Mouse (Mus musculus) thymus, postnatal 14 days (tissue): ENCODE results near the gene Herpud1.
A peak's percentile ranks its signal among the peaks of the same experiment; 100 is the strongest.

Experiments
- DNase-seq: peaks from one replicate; pipeline ENCODE4 v3.0.0; 2021

Gene Herpud1

GRCm38 (mm10) chr8:94412518-94412917 lies 26.3 kb downstream of the Herpud1 start:
- DNase-seq, result no peak

- DNase-seq, result peak; percentile 67
Measured at GRCm38 (mm10) chr8:94413509-94413908, 27.3 kb downstream of the Herpud1 start.

DNA sequence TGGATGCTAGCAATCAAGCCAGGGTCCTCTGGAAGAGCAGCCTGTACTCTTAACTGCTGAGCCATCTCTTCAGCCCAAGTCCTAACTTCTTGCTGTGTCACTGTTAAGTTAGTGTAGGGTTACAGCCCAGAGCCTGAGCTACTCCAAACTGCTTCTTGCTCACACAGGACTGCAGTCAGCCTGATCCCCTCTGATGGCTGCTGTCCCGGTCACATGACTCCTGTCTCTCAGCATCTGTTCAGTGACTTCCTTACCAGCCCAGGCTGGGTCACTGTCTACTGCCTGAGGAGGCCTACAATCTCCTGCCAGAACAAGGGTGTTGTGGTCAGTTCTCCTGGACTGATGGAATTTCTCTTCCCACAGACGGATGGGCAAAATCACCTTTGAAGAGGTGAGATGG lies 29.0 kb downstream of the Herpud1 start:
- no peak for DNase-seq

DNA sequence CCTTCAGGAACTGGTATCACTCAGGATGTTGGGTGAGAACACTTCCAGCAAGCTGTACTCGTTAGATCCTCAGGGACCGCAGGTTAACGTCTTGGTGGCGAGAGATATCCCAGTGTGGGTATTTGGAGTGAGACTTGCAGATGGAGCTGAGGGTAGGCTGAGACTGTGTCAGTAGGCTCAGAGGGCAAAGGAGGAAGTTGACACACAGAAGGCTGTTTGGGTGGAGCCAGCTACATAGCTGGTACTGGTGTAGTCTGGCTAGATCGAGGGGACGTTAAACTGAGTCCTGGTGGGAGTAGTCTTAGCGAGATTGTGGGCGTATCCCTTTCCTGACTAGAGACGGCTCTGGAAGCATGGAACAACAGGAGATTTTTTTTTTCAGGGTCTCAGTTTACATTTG lies 31.8 kb downstream of the Herpud1 start:
- no peak for DNase-seq

- no peak for DNase-seq
Measured at GRCm38 (mm10) chr8:94422270-94422669, 36.0 kb downstream of the Herpud1 start.

DNA sequence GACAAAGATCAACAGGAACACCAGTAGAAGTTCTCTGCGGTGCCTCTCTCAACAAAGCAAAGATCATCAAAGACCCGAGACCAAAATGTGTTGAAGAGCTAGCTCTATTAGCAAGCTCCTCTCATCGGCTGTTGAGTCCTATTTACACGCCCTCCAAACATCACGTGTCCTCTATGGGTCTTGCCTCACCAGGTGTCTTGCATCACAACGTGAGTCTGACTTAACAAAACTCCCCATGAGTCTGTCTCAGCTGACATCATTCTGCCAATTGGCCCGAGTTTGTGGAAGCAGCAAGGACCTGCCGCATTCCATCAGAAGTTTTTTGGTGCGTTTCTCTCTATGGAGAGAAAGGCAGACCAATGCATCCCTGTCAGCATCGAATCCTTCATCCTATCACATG lies 41.7 kb downstream of the Herpud1 start:
- DNase-seq, result no peak

GRCm38 (mm10) chr8:94428420-94428819 lies 42.2 kb downstream of the Herpud1 start:
- no peak for DNase-seq

DNA sequence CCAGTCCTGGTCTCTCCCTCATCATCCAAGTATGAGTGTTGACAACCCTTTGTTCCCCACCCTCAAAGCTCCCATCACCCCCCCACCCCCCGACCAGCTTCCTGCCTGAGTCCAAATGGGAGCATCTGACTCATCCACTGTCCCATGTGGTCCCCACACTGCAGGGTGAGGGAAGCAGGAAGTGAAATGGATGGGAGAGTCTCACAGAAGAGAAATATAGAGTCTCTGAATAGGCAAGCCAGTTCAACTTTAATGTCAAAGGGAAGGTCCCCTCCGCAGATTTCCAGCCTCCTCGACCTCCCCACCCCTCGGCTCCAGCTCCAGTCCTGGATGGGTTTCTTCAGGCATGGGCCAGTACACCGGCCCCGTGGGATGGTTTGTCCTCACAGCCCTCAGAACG lies 43.1 kb downstream of the Herpud1 start:
- DNase-seq, result no peak

DNA sequence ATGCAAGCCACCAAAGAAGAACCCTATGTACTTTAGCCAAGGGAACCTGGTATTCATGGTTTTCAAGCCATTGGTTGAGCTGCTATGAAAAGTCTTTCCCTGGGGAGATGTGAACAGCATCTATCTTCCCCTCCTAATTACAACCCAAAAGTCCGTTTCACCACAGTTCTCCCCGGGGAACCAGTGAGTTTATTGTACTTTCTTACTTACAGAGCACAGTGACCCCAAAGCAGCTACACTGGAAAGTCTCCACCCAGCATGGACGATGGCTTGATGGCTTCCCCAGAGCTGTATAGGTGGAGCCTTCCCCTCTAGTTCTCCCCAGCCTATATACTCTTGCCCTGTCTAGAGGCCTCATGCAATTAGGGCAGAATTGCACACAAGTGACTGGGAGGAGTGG lies 46.0 kb downstream of the Herpud1 start:
- no peak for DNase-seq

- peak; percentile 87 for DNase-seq
Measured at GRCm38 (mm10) chr8:94433981-94434466, 47.8 kb downstream of the Herpud1 start, which contains the start of gene Nlrc5. Gene Nlrc5, plus strand, starts transcription at chr8:94434356.

DNA sequence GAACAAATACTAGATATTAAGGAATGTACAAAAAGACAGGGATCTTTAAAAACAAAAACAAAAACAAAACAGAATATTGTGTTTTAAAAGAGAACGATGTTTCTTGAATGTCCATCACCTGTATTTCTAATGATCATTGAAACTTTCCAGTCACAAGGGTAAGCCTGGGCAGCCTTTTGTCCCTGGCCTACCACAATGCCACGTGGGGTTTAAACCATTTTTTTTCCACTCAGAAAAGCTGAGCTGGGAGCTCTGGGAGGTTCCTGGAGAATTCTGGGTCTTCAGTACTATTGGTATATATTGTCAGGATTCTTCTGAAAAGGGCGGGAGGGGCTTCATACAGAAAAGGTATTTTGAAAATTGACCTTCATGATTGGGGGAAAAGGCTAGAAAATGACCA lies 48.7 kb downstream of the Herpud1 start:
- no peak for DNase-seq

DNA sequence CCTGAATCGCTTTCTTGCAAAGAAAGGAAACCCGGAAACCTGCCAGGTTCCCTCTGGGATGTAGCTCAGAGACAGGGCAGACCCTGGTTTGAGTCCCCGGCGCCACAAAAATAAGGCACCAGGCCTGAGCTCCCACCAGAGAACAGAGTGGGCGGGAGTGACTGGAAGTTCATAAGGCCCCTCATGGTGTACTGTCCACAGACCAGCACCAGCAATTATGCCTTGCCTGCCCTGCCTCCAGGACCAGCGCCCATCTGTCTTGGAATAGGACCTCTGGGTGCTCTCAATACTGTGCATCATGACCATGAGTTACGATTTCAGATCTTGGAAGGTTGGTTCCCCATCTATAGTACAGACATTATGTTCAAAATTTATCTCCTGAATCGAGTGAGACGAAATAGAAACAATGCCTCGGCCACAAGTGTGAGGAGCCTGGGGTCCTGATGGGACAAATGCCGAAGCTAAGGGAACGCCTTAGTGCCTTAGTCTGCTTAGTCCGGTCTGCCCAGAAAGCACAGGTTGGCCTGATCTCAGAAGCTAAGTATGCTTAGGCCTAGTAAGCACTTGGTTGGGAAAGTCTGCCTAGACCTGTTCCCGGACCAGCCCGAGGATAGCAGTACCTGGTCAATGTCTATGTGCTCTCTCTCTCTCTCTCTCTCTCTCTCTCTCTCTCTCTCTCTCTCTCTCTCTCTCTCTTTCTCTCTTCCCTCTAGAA lies 49.3 kb downstream of the Herpud1 start:
- no peak for DNase-seq

GRCm38 (mm10) chr8:94436112-94436572 lies 49.9 kb downstream of the Herpud1 start:
- no peak for DNase-seq

DNA sequence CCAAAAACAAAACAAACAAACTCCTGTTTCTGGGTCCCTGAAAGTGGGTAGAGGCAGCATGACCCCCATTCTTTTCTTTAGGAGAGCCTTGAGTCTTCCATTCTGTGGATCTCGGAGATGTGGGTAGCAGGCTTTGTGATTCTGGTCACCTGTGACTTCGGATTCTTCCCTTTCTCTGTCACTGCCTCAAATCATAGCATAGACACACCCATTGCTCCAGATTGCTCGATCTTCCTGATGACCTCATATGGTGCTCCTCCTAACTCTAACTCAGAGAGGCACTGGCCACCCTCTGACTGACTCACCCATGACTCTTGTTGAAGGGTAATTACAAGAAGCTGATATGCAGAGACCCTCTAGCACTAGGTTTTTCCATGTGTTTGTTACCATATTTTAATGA lies 50.7 kb downstream of the Herpud1 start:
- DNase-seq, result no peak

- no peak for DNase-seq
Measured at GRCm38 (mm10) chr8:94438659-94439058, 52.4 kb downstream of the Herpud1 start.

DNA sequence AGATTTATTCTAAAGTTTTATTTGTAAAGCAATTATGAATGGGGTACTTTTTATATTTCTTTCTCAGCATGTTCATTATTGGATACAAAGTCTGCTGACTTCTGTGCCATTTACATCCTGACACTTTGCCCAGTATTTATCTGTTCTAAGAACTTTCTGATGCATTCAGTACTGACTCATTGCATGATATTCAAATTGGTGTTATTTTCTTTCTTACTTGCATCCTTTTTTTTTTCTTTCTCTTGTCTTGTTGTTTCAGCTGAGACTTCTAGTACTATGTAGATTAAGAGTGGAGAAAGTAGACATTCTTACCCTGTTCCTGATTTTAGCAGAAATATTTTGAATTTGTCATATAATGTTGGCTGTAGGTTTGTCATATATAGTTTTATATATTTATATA lies 53.5 kb downstream of the Herpud1 start:
- no peak for DNase-seq

GRCm38 (mm10) chr8:94440389-94440788 lies 54.2 kb downstream of the Herpud1 start:
- DNase-seq, result no peak

DNA sequence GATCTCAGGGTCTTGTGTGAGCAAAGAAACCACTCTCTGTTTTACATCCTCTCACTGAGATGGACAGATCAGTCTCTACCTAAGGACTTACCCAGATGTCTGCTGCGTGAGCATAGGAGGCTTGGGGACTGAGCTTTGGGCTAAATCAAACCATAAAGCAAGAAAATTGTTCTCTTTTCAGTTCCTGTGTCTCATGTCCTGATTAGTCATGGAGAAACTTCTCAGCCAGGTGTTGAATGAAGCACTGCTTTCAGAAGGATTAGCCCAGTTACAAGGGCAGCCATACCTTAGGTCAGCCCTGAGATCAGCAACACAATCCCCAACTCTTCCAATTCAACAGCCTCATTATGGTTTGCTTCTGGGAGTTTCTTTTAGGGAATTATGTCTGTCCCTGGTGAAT lies 55.4 kb downstream of the Herpud1 start:
- no peak for DNase-seq

GRCm38 (mm10) chr8:94443153-94443552 lies 56.9 kb downstream of the Herpud1 start:
- DNase-seq, result no peak

DNA sequence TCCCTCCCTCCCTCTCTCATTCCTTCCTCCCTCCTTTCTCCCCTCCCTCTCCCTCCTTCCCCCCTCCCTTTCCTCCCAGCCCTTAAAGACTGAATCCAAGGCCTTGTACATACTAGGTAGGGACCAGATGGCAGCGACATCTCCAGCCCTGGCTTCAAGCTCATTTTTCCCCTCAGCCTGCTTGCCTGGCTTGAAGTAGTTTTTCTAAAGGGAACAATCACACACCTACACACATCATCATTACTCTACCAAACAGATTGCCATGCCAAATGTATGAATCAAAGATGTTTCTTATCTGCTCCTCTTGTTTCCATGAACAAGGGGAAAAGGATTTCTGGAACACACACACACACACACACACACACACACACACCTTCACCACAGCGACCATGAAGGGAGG lies 58.2 kb downstream of the Herpud1 start:
- no peak for DNase-seq
